Mouse (Mus musculus): Measurements from ENCODE around the gene Nuak2. TPM values are rescaled to one million over a fixed set of nuclear protein-coding genes. Genes with fewer than 3 reads are reported as not detected.
A peak's percentile ranks its signal among the peaks of the same experiment; 100 is the strongest.
"Not testable (repeated sequence)": the region's sequence is repeated elsewhere in the genome, so short reads cannot be mapped to it uniquely, and the experiment has no call there.

The Nuak2 gene
- 3.1 and 4.7 TPM in 2 replicates for polyA plus RNA-seq (2012; rRNA removed)

DNA sequence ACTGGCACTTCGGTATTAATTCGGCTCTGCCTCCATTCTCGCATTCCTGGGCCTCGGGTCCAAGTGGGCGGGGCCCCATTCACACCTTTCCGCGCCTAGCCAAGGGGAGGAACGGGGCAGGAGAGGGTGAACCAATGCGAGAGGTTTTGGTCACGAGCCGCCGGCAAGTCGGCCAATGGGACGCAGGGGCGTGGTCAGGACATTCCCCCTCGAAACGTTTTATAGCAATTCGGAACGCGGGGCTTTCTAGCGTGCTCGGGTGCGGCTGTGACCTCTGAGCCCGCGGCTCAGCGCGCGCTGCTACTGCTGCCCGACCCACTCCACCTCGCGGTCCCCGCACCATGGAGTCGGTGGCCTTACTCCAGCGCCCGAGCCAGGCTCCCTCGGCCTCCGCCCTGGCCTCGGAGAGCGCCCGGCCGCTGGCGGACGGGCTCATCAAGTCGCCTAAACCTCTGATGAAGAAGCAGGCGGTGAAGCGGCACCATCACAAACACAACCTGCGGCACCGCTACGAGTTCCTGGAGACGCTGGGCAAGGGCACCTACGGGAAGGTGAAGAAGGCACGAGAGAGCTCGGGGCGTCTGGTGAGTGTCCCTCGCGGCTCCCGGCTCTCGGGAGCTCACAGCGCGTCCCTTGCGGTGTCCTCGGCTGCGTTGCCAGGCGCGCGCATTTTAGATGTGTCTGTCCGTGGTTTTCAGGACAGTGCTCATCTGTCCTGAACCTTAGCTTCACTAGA, at the start of gene Nuak2:
TSS of gene Nuak2 (plus strand) at position 238 of the 736 bp plus-strand sequence.
- peak within 1 kb of the TSS; percentile 88 for H3K4me3 ChIP-seq (ENCODE audit: control insufficient read depth, low read depth, low read length)
- peak; percentile 72 for TF ChIP-seq POLR2A (IDR thresholded peaks at IDR 0.05; ENCODE audit: control insufficient read depth, low read depth, low read length)
- TF ChIP-seq CTCF (IDR thresholded peaks at IDR 0.05; ENCODE audit: control insufficient read depth, insufficient read depth, insufficient replicate concordance, low read depth, low read length) = no peak
- peak within 1 kb of the TSS; percentile 62 for H3K27ac ChIP-seq (ENCODE audit: control insufficient read depth, insufficient read depth, low read depth, low read length)
- no peaks in the 10 kb centered on the region for H3K36me3 ChIP-seq (ENCODE audit: control insufficient read depth, insufficient read depth, low read length)
- H3K4me1 ChIP-seq (ENCODE audit: control insufficient read depth, insufficient read depth, low read length) = peaks cover 18% of the 10 kb centered on the region
- no peaks in the 10 kb centered on the region for H3K27me3 ChIP-seq (ENCODE audit: control insufficient read depth, insufficient read depth, low read length)

GRCm38 (mm10) chr1:132266791-132267557, 49.0 kb upstream of the Nuak2 start:
- Histone ChIP-seq H3K27me3 (ENCODE audit: control insufficient read depth, insufficient read depth, low read length) (no peaks in the 10 kb centered on the region), H3K36me3 (ENCODE audit: control insufficient read depth, insufficient read depth, low read length) (no peaks in the 10 kb centered on the region), H3K27ac (ENCODE audit: control insufficient read depth, insufficient read depth, low read depth, low read length) (no peak overlapping the region), H3K4me3 (ENCODE audit: control insufficient read depth, low read depth, low read length) (no peak overlapping the region), H3K4me1 (ENCODE audit: control insufficient read depth, insufficient read depth, low read length) (no peaks in the 10 kb centered on the region)
- TF ChIP-seq CTCF (IDR thresholded peaks at IDR 0.05; ENCODE audit: control insufficient read depth, insufficient read depth, insufficient replicate concordance, low read depth, low read length) (no peak), POLR2A (IDR thresholded peaks at IDR 0.05; ENCODE audit: control insufficient read depth, low read depth, low read length) (no peak)

DNA sequence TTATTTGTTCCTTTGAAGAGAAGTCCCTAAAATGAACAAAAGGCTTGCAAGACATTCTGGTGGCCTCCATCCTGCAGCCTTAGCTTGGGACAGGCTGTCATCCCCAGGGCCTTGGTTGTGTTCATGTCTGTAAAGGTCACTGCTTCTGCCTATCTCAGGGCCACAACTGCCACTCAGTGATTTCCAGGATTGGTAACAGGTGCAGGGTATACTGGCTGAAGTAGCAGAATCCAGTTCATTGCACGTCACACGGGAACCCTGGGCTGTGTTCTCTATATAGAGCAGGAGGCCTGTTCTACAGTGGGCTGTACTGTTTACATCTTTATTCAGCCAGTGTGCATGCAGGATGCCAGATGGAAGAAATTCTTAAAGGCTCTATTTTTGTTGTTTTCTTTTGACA, 48.0 kb upstream of the Nuak2 start:
- H3K36me3 ChIP-seq (ENCODE audit: control insufficient read depth, insufficient read depth, low read length) = no peaks in the 10 kb centered on the region
- H3K4me3 ChIP-seq (ENCODE audit: control insufficient read depth, low read depth, low read length) = no peak overlapping the region
- no peak for TF ChIP-seq POLR2A (IDR thresholded peaks at IDR 0.05; ENCODE audit: control insufficient read depth, low read depth, low read length)
- no peak for TF ChIP-seq CTCF (IDR thresholded peaks at IDR 0.05; ENCODE audit: control insufficient read depth, insufficient read depth, insufficient replicate concordance, low read depth, low read length)
- H3K4me1 ChIP-seq (ENCODE audit: control insufficient read depth, insufficient read depth, low read length) = no peaks in the 10 kb centered on the region
- no peak overlapping the region for H3K27ac ChIP-seq (ENCODE audit: control insufficient read depth, insufficient read depth, low read depth, low read length)
- H3K27me3 ChIP-seq (ENCODE audit: control insufficient read depth, insufficient read depth, low read length) = no peaks in the 10 kb centered on the region

DNA sequence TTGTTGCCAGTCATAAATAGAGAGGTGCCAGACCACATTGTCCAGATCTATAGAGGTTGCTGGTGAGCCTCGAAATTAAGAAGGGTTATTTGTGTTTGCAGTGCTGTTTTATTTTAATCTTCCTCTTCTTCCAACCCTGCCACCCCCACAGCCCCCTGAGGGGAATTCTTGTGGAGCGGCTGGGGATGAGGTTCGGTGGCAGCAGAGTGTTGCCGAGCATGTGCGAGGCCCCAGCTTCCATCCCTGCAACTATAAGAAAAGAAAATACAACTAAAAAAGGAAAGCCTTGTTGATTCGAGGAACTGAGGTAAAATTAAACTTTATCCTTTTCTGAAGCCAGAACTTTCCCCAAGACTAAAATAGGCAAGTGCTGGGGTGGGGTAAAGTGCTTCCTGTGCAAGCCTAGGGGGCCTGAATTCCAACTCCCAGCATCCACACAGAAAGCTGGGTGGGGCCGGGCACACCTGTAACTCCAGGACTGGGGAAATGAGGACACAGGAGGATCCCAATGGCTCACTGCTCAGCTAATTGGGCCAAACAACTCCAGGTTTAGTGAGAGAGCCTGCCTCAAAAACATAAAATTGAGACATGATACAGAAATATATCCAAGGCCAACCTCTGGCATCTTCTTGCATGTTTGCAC, 47.4 kb upstream of the Nuak2 start:
- Histone ChIP-seq H3K36me3 (ENCODE audit: control insufficient read depth, insufficient read depth, low read length) (no peaks in the 10 kb centered on the region), H3K27ac (ENCODE audit: control insufficient read depth, insufficient read depth, low read depth, low read length) (no peak overlapping the region), H3K27me3 (ENCODE audit: control insufficient read depth, insufficient read depth, low read length) (no peaks in the 10 kb centered on the region), H3K4me1 (ENCODE audit: control insufficient read depth, insufficient read depth, low read length) (no peaks in the 10 kb centered on the region), H3K4me3 (ENCODE audit: control insufficient read depth, low read depth, low read length) (no peak overlapping the region)
- TF ChIP-seq POLR2A (IDR thresholded peaks at IDR 0.05; ENCODE audit: control insufficient read depth, low read depth, low read length) (no peak), CTCF (IDR thresholded peaks at IDR 0.05; ENCODE audit: control insufficient read depth, insufficient read depth, insufficient replicate concordance, low read depth, low read length) (no peak)

- H3K4me3 ChIP-seq (ENCODE audit: control insufficient read depth, low read depth, low read length) = no peak overlapping the region
- no peaks in the 10 kb centered on the region for H3K36me3 ChIP-seq (ENCODE audit: control insufficient read depth, insufficient read depth, low read length)
- no peaks in the 10 kb centered on the region for H3K4me1 ChIP-seq (ENCODE audit: control insufficient read depth, insufficient read depth, low read length)
- H3K27me3 ChIP-seq (ENCODE audit: control insufficient read depth, insufficient read depth, low read length) = no peaks in the 10 kb centered on the region
- H3K27ac ChIP-seq (ENCODE audit: control insufficient read depth, insufficient read depth, low read depth, low read length) = no peak overlapping the region
- TF ChIP-seq CTCF (IDR thresholded peaks at IDR 0.05; ENCODE audit: control insufficient read depth, insufficient read depth, insufficient replicate concordance, low read depth, low read length) = no peak
- TF ChIP-seq POLR2A (IDR thresholded peaks at IDR 0.05; ENCODE audit: control insufficient read depth, low read depth, low read length) = no peak
Observed at GRCm38 (mm10) chr1:132271237-132271636, 44.7 kb upstream of the Nuak2 start.

GRCm38 (mm10) chr1:132276694-132277093, 39.2 kb upstream of the Nuak2 start:
- TF ChIP-seq CTCF (IDR thresholded peaks at IDR 0.05; ENCODE audit: control insufficient read depth, insufficient read depth, insufficient replicate concordance, low read depth, low read length) = no peak
- H3K4me3 ChIP-seq (ENCODE audit: control insufficient read depth, low read depth, low read length) = no peak overlapping the region
- H3K27ac ChIP-seq (ENCODE audit: control insufficient read depth, insufficient read depth, low read depth, low read length) = no peak overlapping the region
- H3K36me3 ChIP-seq (ENCODE audit: control insufficient read depth, insufficient read depth, low read length) = no peaks in the 10 kb centered on the region
- H3K4me1 ChIP-seq (ENCODE audit: control insufficient read depth, insufficient read depth, low read length) = no peaks in the 10 kb centered on the region
- H3K27me3 ChIP-seq (ENCODE audit: control insufficient read depth, insufficient read depth, low read length) = no peaks in the 10 kb centered on the region

- TF ChIP-seq POLR2A (IDR thresholded peaks at IDR 0.05; ENCODE audit: control insufficient read depth, low read depth, low read length) (no peak), CTCF (IDR thresholded peaks at IDR 0.05; ENCODE audit: control insufficient read depth, insufficient read depth, insufficient replicate concordance, low read depth, low read length) (no peak)
- H3K36me3 ChIP-seq (ENCODE audit: control insufficient read depth, insufficient read depth, low read length) = no peaks in the 10 kb centered on the region
- H3K4me3 ChIP-seq (ENCODE audit: control insufficient read depth, low read depth, low read length) = no peak overlapping the region
- no peaks in the 10 kb centered on the region for H3K4me1 ChIP-seq (ENCODE audit: control insufficient read depth, insufficient read depth, low read length)
- no peaks in the 10 kb centered on the region for H3K27me3 ChIP-seq (ENCODE audit: control insufficient read depth, insufficient read depth, low read length)
- H3K27ac ChIP-seq (ENCODE audit: control insufficient read depth, insufficient read depth, low read depth, low read length) = no peak overlapping the region
Observed at GRCm38 (mm10) chr1:132277124-132277523, 38.8 kb upstream of the Nuak2 start.

- not testable (repeated sequence) for H3K27me3 ChIP-seq (ENCODE audit: control insufficient read depth, insufficient read depth, low read length); H3K4me3 ChIP-seq (ENCODE audit: control insufficient read depth, low read depth, low read length); H3K27ac ChIP-seq (ENCODE audit: control insufficient read depth, insufficient read depth, low read depth, low read length); H3K36me3 ChIP-seq (ENCODE audit: control insufficient read depth, insufficient read depth, low read length); H3K4me1 ChIP-seq (ENCODE audit: control insufficient read depth, insufficient read depth, low read length)
Observed at GRCm38 (mm10) chr1:132280636-132281035, 35.3 kb upstream of the Nuak2 start.

Data from testis, adult 2 months (tissue).